Mouse (Mus musculus): ENCODE data around the gene Mfap4. TPM values are rescaled to one million over a fixed set of nuclear protein-coding genes. Genes with fewer than 3 reads are reported as not detected.

The Mfap4 gene
- total RNA-seq, 2 experiments from 2014 or later, result 303 to 330 TPM

GRCm38 (mm10) chr11:61481239-61482090 lies 3.8 kb upstream of the Mfap4 start:
- no peak for DNase-seq (ENCODE audit: low spot score in 2 of 2)

GRCm38 (mm10) chr11:61483226-61483845 lies 1.9 kb upstream of the Mfap4 start:
- no peak for DNase-seq (ENCODE audit: low spot score in 2 of 2)

GRCm38 (mm10) chr11:61484256-61484612 lies 997 bp upstream of the Mfap4 start:
- no peak for DNase-seq (ENCODE audit: low spot score in 2 of 2)

- DNase-seq (ENCODE audit: low spot score in 2 of 2), result no peak
Measured at GRCm38 (mm10) chr11:61485541-61486457, 568 bp downstream of the Mfap4 start.

- no peak for DNase-seq (ENCODE audit: low spot score in 2 of 2)
Measured at GRCm38 (mm10) chr11:61486458-61487219, 1.4 kb downstream of the Mfap4 start.

GRCm38 (mm10) chr11:61487401-61487800 lies 2.2 kb downstream of the Mfap4 start:
- peak; percentile 50 to 79 for DNase-seq (ENCODE audit: low spot score in 2 of 2)

- no peak for DNase-seq (ENCODE audit: low spot score in 2 of 2)
Measured at GRCm38 (mm10) chr11:61487936-61488335, 2.7 kb downstream of the Mfap4 start.

GRCm38 (mm10) chr11:61489085-61489484 lies 3.9 kb downstream of the Mfap4 start:
- DNase-seq (ENCODE audit: low spot score in 2 of 2), result no peak

- no peak for DNase-seq (ENCODE audit: low spot score in 2 of 2)
Measured at GRCm38 (mm10) chr11:61489874-61490273, 4.6 kb downstream of the Mfap4 start.

GRCm38 (mm10) chr11:61490944-61491520 lies 5.8 kb downstream of the Mfap4 start:
- no peak for DNase-seq (ENCODE audit: low spot score in 2 of 2)

GRCm38 (mm10) chr11:61492749-61493401 lies 7.6 kb downstream of the Mfap4 start:
- no peak for DNase-seq (ENCODE audit: low spot score in 2 of 2)

- peak in 1 of 2 experiments; percentile 46 for DNase-seq (ENCODE audit: low spot score in 2 of 2)
Measured at GRCm38 (mm10) chr11:61493525-61494128, 8.4 kb downstream of the Mfap4 start.

- peak; percentile 98 for DNase-seq (ENCODE audit: low spot score in 2 of 2)
Measured at GRCm38 (mm10) chr11:61494129-61494997, 9.1 kb downstream of the Mfap4 start, which contains the start of gene Mapk7. Gene Mapk7, minus strand, starts transcription at chr11:61494406.

- DNase-seq (ENCODE audit: low spot score in 2 of 2), result no peak
Measured at GRCm38 (mm10) chr11:61495528-61495927, 10.3 kb downstream of the Mfap4 start.

GRCm38 (mm10) chr11:61497490-61497889 lies 12.3 kb downstream of the Mfap4 start:
- DNase-seq (ENCODE audit: low spot score in 2 of 2), result no peak

GRCm38 (mm10) chr11:61498736-61499504 lies 13.7 kb downstream of the Mfap4 start:
- no peak for DNase-seq (ENCODE audit: low spot score in 2 of 2)

GRCm38 (mm10) chr11:61503933-61504332 lies 18.7 kb downstream of the Mfap4 start:
- DNase-seq (ENCODE audit: low spot score in 2 of 2), result no peak
